Mouse (Mus musculus): Measurements from ENCODE around the gene Bhlhe23.

DNA sequence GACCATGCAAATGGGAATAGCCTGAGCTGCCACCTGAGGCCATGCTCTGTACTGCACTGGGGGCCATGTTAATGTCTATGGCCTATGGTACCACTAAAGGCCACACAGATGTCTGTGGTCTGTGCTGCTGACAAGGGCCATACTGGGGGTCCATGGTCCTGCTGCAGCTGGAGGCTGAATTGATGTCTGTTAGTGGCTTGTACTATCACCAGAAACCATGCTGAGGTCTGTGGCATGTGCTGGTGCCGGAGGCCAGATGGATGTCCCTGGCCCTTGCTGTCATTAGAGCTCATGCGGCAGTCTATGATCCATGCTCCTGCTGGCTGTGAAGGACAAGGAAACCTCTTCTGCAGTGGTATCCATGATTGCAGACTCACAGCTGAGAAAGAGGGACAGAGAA is 42.8 kb upstream of the Bhlhe23 start:
- TF ChIP-seq CTCF (IDR thresholded peaks at IDR 0.05; ENCODE audit: low read depth) (no peak), EP300 (IDR thresholded peaks at IDR 0.05; ENCODE audit: low read depth) (no peak)

Measured in liver, embryonic 14.5 days (tissue).